In genomic region chr16:13667878-13668343, GRCm38 (mm10) we compare ENCODE assay signal across 8 mouse cellular contexts. TPM values are rescaled to one million over a fixed set of nuclear protein-coding genes. Genes with fewer than 3 reads are reported as not detected.
DNase-seq lines count a peak whose midpoint lies in the region; ATAC-seq lines count a peak whose summit lies in the region.

Gene Parn, minus strand, starts transcription at chr16:13668170.

- peak within 1 kb of the TSS; percentile 82 for H3K4me3 ChIP-seq in hindbrain, embryonic 16.5 days (ENCODE audit: low read length)
- peak within 1 kb of the TSS; percentile 87 for H3K4me3 ChIP-seq in macrophage (ENCODE audit: inconsistent target)

- DNase-seq in T-cell, adult 2 months (ENCODE audit: low spot score), result peak; percentile 97
- DNase-seq in cerebellum, postnatal 36 days, result peak; percentile 94
- peak; percentile 91 for DNase-seq in gastrocnemius, adult 18-20 months (ENCODE audit: low spot score)
- peak; percentile 95 to 98 for DNase-seq in left cerebral cortex, adult 18-20 months (ENCODE audit: low spot score in 2 of 2)
- DNase-seq in right cerebral cortex, adult 18-20 months, result peak; percentile 97
- DNase-seq in urinary bladder, postnatal 10 days (ENCODE audit: low spot score), result peak; percentile 76

- no peaks in the 10 kb centered on the region for H3K9me3 ChIP-seq in hindbrain, embryonic 16.5 days (ENCODE audit: control insufficient read depth, low read length)

- peak within 1 kb of the TSS; percentile 75 for H3K27ac ChIP-seq in hindbrain, embryonic 16.5 days (ENCODE audit: low read depth, low read length)
- peak within 1 kb of the TSS; percentile 31 for H3K27ac ChIP-seq in macrophage

- peak within 1 kb of the TSS; percentile 87 for H3K9ac ChIP-seq in hindbrain, embryonic 16.5 days (ENCODE audit: low read depth, low read length)

- WGBS in hindbrain, embryonic 16.5 days, result under 1% methylated on average over 34 of the region's 35 CpGs
- WGBS in macrophage (ENCODE audit: missing documents), result under 1% methylated on average over 35 of the region's 35 CpGs

- ATAC-seq in hindbrain, embryonic 16.5 days, result peak; percentile 93

- H3K4me1 ChIP-seq in hindbrain, embryonic 16.5 days (ENCODE audit: control insufficient read depth, insufficient read depth, low read depth, low read length), result peaks cover 15% of the 10 kb centered on the region

- H3K79me2 ChIP-seq in macrophage (ENCODE audit: inconsistent target), result peaks cover 8% of the 10 kb centered on the region

- peak within 1 kb of the TSS; percentile 87 for H3K4me2 ChIP-seq in hindbrain, embryonic 16.5 days (ENCODE audit: low read length)

- H3K36me3 ChIP-seq in hindbrain, embryonic 16.5 days (ENCODE audit: control insufficient read depth, insufficient read depth, low read length), result no peaks in the 10 kb centered on the region; the same call in 1 of the 2 replicates
- H3K36me3 ChIP-seq in macrophage (ENCODE audit: inconsistent target), result peaks cover 5% of the 10 kb centered on the region; the same call in 1 of the 2 replicates

- no peaks in the 10 kb centered on the region for H3K27me3 ChIP-seq in hindbrain, embryonic 16.5 days (replicated peaks; ENCODE audit: control insufficient read depth, insufficient read depth, low read length)

RNA-seq across cellular contexts. Expression of gene Parn, which starts in this region (rescaled TPM):
- 1 to 10 TPM; 6.8 to 7.4 TPM for total RNA-seq in gastrocnemius, adult 18-20 months (2021)
- 31.4 and 31.7 TPM in 2 replicates for polyA plus RNA-seq in hindbrain, embryonic 16.5 days (2015; fragmentation: Nextera tagmentation; extraction: Ambion mirVana)
- 10 to 100 TPM; 22.4 to 24.3 TPM for total RNA-seq in left cerebral cortex, adult 18-20 months (2021)
- 10 to 100 TPM in 24 of 26 experiments, 1 to 10 TPM in 2; 6.7 to 52.9 (median 30.4) TPM for total RNA-seq in macrophage (2018; cell fraction: chromatin; rRNA removed)
- 10 to 100 TPM; 10.0 to 17.5 (median 13.0) TPM for total RNA-seq in macrophage (2018; cell fraction: cytosol; rRNA removed)
- 10 to 100 TPM in 17 of 26 experiments, 1 to 10 TPM in 9; 6.1 to 35.3 (median 12.6) TPM for total RNA-seq in macrophage (2018; cell fraction: nucleus; rRNA removed)
- polyA plus RNA-seq in macrophage (2018), result 11.1 to 20.8 TPM (median 15.5 TPM) in 3 replicates

Comparison
In these comparisons a context has a peak if more than half of its experiments do, and no peak if none do; other contexts are left out.
1. Peak in every context shown above with its lines: DNase-seq, ATAC-seq, H3K4me3 ChIP-seq and H3K27ac ChIP-seq.